Mouse (Mus musculus) ES-E14 (cell line): ENCODE data around the gene Slc2a9. TPM values are rescaled to one million over a fixed set of nuclear protein-coding genes. Genes with fewer than 3 reads are reported as not detected.

Experiments used
- DNase-seq: peaks from one replicate; pipeline ENCODE4 v3.0.0-alpha.2; 2013; ENCODE audit warnings: low read depth, low spot score
- H3K27ac ChIP-seq: 2 replicates; pipeline ENCODE4 v1.5.1; 2012; ENCODE audit warnings: low read depth, mild to moderate bottlenecking, low read length, moderate library complexity, mixed read lengths; ENCODE audit not compliant: poor library complexity, insufficient read depth, severe bottlenecking
- H3K36me3 ChIP-seq: 2 replicates; pipeline ENCODE4 v1.6.1; 2012; ENCODE audit warnings: mild to moderate bottlenecking, low read length, moderate library complexity, mixed read lengths; ENCODE audit not compliant: control insufficient read depth, poor library complexity, insufficient read depth, severe bottlenecking
- H3K4me1 ChIP-seq, 2 experiments: fragments of 150-350 bp in 1 of 2; sonication (generic) in 1 of 2; 2 replicates each; pipeline ENCODE4 v1.6.1; 2012; ENCODE audit warnings: low read length in 2 of 2, mild to moderate bottlenecking in 1 of 2, mixed read lengths in 1 of 2; ENCODE audit not compliant: control insufficient read depth in 2 of 2, insufficient read depth in 2 of 2, poor library complexity in 1 of 2
- H3K4me3 ChIP-seq, 2 experiments: fragments of 150-350 bp in 1 of 2; sonication (generic) in 1 of 2; 2 replicates each; pipeline ENCODE4 v1.5.1; 2012; ENCODE audit warnings: low read length in 2 of 2, low read depth in 1 of 2, mild to moderate bottlenecking in 1 of 2, mixed read lengths in 1 of 2; ENCODE audit not compliant: insufficient read depth in 1 of 2, poor library complexity in 1 of 2, severe bottlenecking in 1 of 2
- H3K9ac ChIP-seq: 2 replicates; pipeline ENCODE4 v1.6.1; 2012; ENCODE audit warnings: low read depth, mild to moderate bottlenecking, low read length, mixed read lengths; ENCODE audit not compliant: poor library complexity, insufficient read depth, severe bottlenecking
- H3K9me3 ChIP-seq: fragments of 150-350 bp; sonication (generic); 2 replicates; pipeline ENCODE4 v1.6.1; 2012; ENCODE audit warnings: low read depth, mild to moderate bottlenecking, low read length; ENCODE audit not compliant: control insufficient read depth, insufficient read depth
- CHD2 ChIP-seq: IDR thresholded peaks from 2 replicates; pipeline ENCODE4 v1.6.1; 2014; ENCODE audit warnings: mild to moderate bottlenecking, low read depth, low read length, inconsistent platforms
- HCFC1 ChIP-seq: IDR thresholded peaks from 2 replicates; pipeline ENCODE4 v1.6.1; 2012; ENCODE audit warnings: low read length, inconsistent platforms, borderline replicate concordance; ENCODE audit not compliant: insufficient read depth
- MAFK ChIP-seq: IDR thresholded peaks from 2 replicates; pipeline ENCODE4 v1.6.1; 2014; ENCODE audit warnings: mild to moderate bottlenecking, low read depth, low read length, inconsistent platforms; ENCODE audit not compliant: insufficient read depth
- ZC3H11A ChIP-seq: IDR thresholded peaks from 2 replicates; pipeline ENCODE4 v1.6.1; 2012; ENCODE audit warnings: low read depth, mild to moderate bottlenecking, inconsistent platforms, low read length, borderline replicate concordance
- ZNF384 ChIP-seq: IDR thresholded peaks from 2 replicates; pipeline ENCODE4 v1.6.1; 2012; ENCODE audit warnings: low read depth, low read length, inconsistent platforms
- in situ Hi-C, 2 experiments: fragments of 600-800 bp; cut with MboI; formaldehyde crosslinking; loops; one replicate each; pipeline ENCODE4 v1.15.1; 2025; ENCODE audit warnings: low sequenced_read_pairs in 2 of 2, inconsistent platforms in 1 of 2; ENCODE audit not compliant: unreplicated experiment in 2 of 2
- total RNA-seq: library from RNA; depleted of rRNA; stranded (reverse); fragments of 300-350 nt; gene quantifications from 2 replicates; pipeline ENCODE4 v1.2.3, GENCODE M21; 2012

Slc2a9 gene
- total RNA-seq, 1 experiment: 0.71 TPM

DNA sequence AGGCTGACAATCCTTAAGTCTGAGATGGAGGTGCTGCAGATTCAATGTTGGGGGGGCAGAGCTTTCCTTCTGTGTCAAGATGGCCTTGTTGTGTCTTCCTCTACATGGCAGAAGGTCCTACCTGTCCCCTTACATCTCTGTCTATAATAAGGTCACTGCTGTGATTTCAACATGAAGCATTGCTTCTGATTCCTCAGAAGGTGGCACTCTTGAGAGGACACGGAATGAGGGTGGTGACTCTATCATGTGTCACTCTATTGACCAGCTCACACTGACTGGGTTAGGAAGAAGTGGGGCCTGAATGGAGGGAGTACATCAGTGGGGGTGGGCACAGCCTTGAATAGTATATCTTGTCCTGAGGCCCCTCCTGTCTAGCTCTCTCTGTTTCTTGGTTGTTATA lies 168.4 kb downstream of the Slc2a9 start:
- in situ Hi-C loops: no loop called here
- no peak overlapping the region for H3K9ac ChIP-seq
- no peak overlapping the region for H3K27ac ChIP-seq
- H3K4me3 ChIP-seq: no peak overlapping the region
- no peaks in the 10 kb centered on the region for H3K36me3 ChIP-seq
- no peaks in the 10 kb centered on the region for H3K9me3 ChIP-seq
- no peak for DNase-seq
- TF ChIP-seq MAFK (no peak), ZC3H11A (no peak), ZNF384 (no peak), HCFC1 (no peak), CHD2 (no peak)
- H3K4me1 ChIP-seq: no peaks in the 10 kb centered on the region

GRCm38 (mm10) chr5:38333381-38333780 lies 169.6 kb downstream of the Slc2a9 start:
- no peak overlapping the region for H3K4me3 ChIP-seq
- no peak for DNase-seq
- no peaks in the 10 kb centered on the region for H3K9me3 ChIP-seq
- no peaks in the 10 kb centered on the region for H3K36me3 ChIP-seq
- no peak overlapping the region for H3K27ac ChIP-seq
- in situ Hi-C loops: no loop called here
- TF ChIP-seq CHD2: no peak
- no peak for TF ChIP-seq MAFK
- TF ChIP-seq HCFC1: no peak
- TF ChIP-seq ZC3H11A: no peak
- TF ChIP-seq ZNF384: no peak
- H3K4me1 ChIP-seq: no peaks in the 10 kb centered on the region
- H3K9ac ChIP-seq: no peak overlapping the region

- no peak within 1 kb of the TSS for H3K27ac ChIP-seq
- DNase-seq: peak; percentile 16
- no peaks in the 10 kb centered on the region for H3K4me1 ChIP-seq
- peak within 1 kb of the TSS; percentile 67 for H3K4me3 ChIP-seq
- in situ Hi-C loops: loop anchor here (10.0 to 25.0 kb wide), 3 partner anchors 293 to 443 kb away; no protein-coding TSS in a partner anchor
- H3K9ac ChIP-seq: peak within 1 kb of the TSS; percentile 57
- H3K36me3 ChIP-seq: no peaks in the 10 kb centered on the region
- no peak for TF ChIP-seq CHD2
- no peak for TF ChIP-seq ZC3H11A
- no peak for TF ChIP-seq ZNF384
- no peak for TF ChIP-seq HCFC1
- no peak for TF ChIP-seq MAFK
- H3K9me3 ChIP-seq: no peaks in the 10 kb centered on the region
These were observed 183.8 kb downstream of the Slc2a9 start, which contains the start of gene Drd5 for GRCm38 (mm10) chr5:38318966-38319786. TSS of gene Drd5 (plus strand) at chr5:38319367.

GRCm38 (mm10) chr5:38309795-38310194 lies 193.1 kb downstream of the Slc2a9 start:
- DNase-seq: no peak
- Histone ChIP-seq H3K9me3 (no peaks in the 10 kb centered on the region), H3K4me3 (no peak overlapping the region), H3K9ac (no peak overlapping the region), H3K36me3 (no peaks in the 10 kb centered on the region), H3K4me1 (no peaks in the 10 kb centered on the region), H3K27ac (no peak overlapping the region)
- in situ Hi-C loops: loop anchor here (10.0 to 25.0 kb wide), 4 partner anchors 205 to 453 kb away; no protein-coding TSS in a partner anchor
- no peak for TF ChIP-seq HCFC1
- no peak for TF ChIP-seq ZNF384

DNA sequence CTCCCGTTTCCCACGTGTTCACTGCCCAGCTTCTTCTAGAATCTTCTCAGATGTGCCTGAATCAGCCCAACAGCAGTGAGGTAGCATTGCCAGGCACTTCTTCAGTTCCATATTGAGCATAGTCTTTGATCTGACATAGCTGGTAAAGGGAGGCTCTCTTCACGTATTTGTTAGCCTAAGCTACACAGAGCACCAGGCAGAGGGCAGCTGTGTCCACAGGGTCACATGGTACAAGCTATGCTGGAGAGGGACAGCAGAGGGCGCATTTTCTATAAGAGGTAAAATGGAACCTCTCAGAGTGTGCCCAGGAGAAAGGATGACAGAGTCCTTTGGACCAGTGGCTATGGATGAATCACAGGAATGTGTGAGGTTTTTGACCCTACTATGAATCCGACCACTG lies 194.1 kb downstream of the Slc2a9 start:
- in situ Hi-C loops: loop anchor here (10.0 to 25.0 kb wide), 3 partner anchors 206 to 453 kb away; no protein-coding TSS in a partner anchor
- H3K36me3 ChIP-seq: no peaks in the 10 kb centered on the region
- TF ChIP-seq CHD2 (no peak), ZNF384 (no peak), HCFC1 (no peak), MAFK (no peak), ZC3H11A (no peak)
- no peak overlapping the region for H3K27ac ChIP-seq
- peak; percentile 42 for DNase-seq
- no peaks in the 10 kb centered on the region for H3K9me3 ChIP-seq
- no peak overlapping the region for H3K9ac ChIP-seq
- no peaks in the 10 kb centered on the region for H3K4me1 ChIP-seq
- H3K4me3 ChIP-seq: no peak overlapping the region
